Mouse (Mus musculus): Measurements from ENCODE around the gene Magi2.

Magi2 gene

DNA sequence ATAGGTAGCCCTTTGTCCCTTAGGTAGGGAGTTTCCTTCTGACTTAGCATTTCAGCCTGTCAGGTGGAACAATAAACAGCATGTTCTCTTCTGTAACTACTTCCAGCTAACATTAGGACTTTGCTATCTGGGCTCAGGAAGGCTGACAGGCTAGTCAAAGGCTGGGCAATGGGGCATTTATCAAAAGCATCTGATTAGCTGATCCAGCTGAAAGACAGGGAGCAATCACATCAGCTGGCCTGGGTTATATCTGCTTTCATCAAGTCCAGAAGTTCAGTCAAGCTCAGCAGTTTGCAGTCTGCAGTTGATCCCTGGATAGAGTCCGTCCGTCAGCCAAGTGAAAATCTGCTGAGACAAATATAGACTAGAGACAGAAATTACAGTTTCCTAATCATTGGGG lies 1094.1 kb downstream of the Magi2 start:
- in situ Hi-C loops (cut with MboI; ENCODE audit: unreplicated experiment in 2 of 2): no loop called here

- in situ Hi-C loops (cut with MboI; ENCODE audit: unreplicated experiment in 2 of 2): no loop called here
Measured at GRCm38 (mm10) chr5:20325290-20325689, 1098.5 kb downstream of the Magi2 start.

GRCm38 (mm10) chr5:20328901-20329300 lies 1102.1 kb downstream of the Magi2 start:
- in situ Hi-C loops (cut with MboI; ENCODE audit: unreplicated experiment in 2 of 2): no loop called here

- in situ Hi-C loops (cut with MboI; ENCODE audit: unreplicated experiment in 2 of 2): no loop called here
Measured at GRCm38 (mm10) chr5:20330025-20330424, 1103.2 kb downstream of the Magi2 start.

GRCm38 (mm10) chr5:20332574-20332973 lies 1105.7 kb downstream of the Magi2 start:
- in situ Hi-C loops (cut with MboI; ENCODE audit: unreplicated experiment in 2 of 2): no loop called here

DNA sequence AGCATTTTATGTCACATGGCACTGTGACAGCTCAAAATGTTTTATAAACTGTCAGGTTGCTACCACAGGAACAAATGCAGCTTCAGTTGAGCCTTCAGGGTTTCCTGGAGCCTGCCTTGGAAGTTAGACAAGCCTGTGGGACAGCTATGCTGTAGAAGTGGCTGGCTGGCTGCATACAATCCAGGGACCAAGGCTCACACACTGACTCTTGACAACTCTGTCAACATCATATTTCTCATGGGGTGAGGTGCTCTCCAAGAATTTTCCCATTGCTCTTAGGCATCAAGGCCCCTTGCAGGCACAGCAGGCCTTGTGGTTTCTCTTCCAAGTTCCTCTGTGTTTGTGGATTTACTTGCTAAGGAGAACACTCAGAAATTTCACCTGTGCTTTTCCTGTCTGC lies 1107.7 kb downstream of the Magi2 start:
- in situ Hi-C loops (cut with MboI; ENCODE audit: unreplicated experiment in 2 of 2): no loop called here

GRCm38 (mm10) chr5:20352941-20353340 lies 1126.1 kb downstream of the Magi2 start:
- in situ Hi-C loops (cut with MboI; ENCODE audit: unreplicated experiment in 2 of 2): no loop called here

- in situ Hi-C loops (cut with MboI; ENCODE audit: unreplicated experiment in 2 of 2): no loop called here
Measured at GRCm38 (mm10) chr5:20358437-20358836, 1131.6 kb downstream of the Magi2 start.

- in situ Hi-C loops (cut with MboI; ENCODE audit: unreplicated experiment in 2 of 2): no loop called here
Measured at GRCm38 (mm10) chr5:20359021-20359420, 1132.2 kb downstream of the Magi2 start.

- in situ Hi-C loops (cut with MboI; ENCODE audit: unreplicated experiment in 2 of 2): no loop called here
Measured at GRCm38 (mm10) chr5:20362154-20362553, 1135.3 kb downstream of the Magi2 start.

DNA sequence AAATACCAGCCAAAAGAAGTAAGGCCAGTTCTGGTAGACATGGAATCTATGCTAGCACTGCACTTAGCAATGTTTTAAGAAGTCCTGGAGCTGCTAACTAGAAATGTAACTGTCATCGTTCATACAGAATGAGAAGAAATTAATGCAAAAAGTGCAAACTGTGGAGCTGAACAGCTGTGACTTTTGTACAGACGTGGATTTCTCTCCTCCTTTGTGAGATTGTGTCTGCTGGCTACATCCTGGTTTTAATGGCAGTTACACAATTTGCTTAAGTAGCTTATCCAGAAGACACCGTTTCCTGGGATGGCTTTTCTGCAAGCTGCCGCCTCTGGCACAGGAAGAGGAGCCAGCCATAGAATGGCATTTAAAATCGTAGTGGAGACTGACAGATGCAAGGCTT lies 1136.4 kb downstream of the Magi2 start:
- in situ Hi-C loops (cut with MboI; ENCODE audit: unreplicated experiment in 2 of 2): no loop called here

DNA sequence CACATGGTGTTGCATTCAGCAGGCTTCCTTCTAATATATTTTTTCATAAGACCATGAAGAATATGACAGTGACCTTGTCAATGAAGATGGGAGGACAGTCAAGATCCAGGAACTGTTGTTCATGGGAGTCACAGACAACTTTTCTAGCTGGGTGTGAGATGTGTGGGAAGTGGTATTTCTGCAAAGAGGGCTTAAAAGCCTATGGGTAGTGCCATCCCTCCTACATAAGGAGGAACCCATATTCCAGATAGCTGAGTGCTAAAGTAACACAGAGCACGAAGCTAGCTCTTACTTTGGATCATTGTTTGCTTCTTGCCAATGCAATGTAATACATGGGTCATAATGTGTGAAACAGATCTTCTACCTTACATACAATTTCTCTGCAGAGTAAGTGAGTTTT lies 1146.8 kb downstream of the Magi2 start:
- in situ Hi-C loops (cut with MboI; ENCODE audit: unreplicated experiment in 2 of 2): no loop called here

DNA sequence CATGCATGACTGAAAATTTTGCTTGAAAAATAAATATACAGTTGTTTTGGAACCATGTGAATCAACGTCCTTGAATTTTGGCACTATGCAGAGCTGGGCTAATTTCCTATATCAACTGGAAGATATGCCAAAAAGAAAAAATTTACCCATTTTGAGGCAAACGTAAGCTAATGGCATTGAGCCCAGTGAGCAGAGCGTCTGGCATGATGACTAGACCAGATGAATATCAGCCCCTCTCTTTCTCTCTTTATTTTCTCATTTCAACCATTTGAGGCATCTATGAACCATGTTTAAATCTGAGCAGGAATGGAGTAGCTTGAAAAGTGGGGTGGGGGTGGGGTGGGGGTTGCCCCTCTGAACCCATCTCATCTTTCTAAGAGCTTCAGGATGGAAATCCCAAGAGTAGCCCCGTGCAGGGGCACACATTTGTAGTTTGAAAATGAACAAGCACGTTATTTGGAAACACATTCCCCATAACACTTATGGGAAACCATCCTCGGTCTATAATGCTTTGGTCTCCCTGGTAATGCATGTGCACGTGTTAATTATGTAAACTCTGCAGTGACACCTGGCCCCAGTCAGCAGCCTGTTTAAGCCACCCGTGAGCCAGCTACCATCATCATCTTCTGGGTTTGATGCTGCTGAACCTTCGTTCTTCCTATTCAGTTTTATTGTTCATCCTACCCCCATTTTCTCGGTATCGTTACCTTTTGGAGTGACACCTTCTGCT lies 1151.4 kb downstream of the Magi2 start:
- in situ Hi-C loops (cut with MboI; ENCODE audit: unreplicated experiment in 2 of 2): no loop called here

DNA sequence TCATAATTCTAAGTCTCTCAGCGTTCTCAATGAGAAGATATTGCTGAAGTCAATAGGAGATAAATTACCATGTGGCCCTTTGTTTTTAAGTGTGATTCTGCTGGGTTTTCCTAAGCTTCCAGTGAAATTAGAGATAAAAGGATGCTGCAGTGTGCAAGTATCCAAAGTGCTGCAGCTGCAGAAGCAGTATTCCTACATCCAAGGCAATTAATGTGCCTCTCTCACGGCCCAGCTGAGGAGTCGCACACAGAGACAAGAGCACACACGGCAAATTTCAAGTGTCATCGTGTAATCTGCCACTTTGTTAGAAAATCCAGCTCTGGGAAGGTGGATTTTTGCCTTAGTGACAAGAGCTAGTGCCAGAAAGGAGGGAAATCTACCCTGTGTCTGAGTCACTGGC lies 1177.7 kb downstream of the Magi2 start:
- in situ Hi-C loops (cut with MboI; ENCODE audit: unreplicated experiment in 2 of 2): no loop called here

DNA sequence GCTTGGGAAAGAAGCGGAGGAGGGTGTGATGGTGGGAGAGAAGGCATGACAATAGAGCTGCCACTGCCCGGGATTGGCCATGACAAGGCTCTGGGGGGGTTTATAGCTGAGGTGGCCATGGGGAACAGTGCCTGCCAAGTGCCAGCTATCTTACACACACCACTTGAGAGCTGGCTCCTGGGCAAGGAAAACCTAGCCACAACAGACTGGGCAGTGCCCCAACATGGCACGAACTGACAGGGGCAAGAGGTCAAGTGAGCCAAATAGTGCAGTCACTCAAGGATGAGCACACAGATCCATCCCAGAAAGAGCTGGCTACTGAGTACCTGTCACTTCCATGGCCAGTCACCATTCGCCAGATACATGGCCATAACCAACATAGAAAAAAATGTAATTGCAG lies 1179.8 kb downstream of the Magi2 start:
- in situ Hi-C loops (cut with MboI; ENCODE audit: unreplicated experiment in 2 of 2): no loop called here

DNA sequence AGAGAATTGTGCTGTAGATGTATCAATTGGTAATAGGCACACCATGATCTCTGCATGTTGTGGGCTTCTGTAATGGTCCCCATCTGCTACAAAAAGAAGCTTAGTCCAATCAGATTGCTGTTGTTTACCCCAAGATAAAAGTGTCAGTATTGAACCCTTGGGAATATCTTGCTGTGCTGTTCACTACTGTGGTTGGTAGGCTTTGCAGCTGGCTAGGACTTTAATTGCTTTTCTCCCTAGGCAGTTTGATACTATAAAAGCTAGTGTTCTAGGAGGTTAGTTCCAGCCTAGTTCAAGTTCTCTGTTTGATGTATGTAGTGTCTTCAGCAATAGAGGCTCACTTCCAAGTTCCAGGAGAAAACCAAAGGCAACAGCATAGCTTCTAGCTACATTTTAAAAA lies 1188.5 kb downstream of the Magi2 start:
- in situ Hi-C loops (cut with MboI; ENCODE audit: unreplicated experiment in 2 of 2): no loop called here

DNA sequence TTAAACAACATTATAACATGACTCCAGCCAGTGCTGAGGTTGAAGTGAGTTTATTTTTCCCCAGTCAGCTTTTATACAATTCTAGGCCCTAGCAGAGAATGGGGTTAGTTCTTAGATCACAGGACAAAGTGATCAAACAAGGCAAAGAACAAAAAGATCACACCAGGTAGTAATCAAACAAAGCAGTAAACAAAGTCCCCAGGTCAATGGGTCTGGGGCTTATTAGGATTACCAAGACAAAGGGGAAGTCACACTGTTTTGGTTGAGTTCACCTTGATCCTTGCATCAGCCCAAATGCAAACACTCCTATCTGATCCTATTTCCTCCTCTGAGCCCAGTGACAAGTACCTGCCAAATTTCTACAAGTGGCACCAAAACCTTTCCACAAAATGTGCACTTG lies 1190.5 kb downstream of the Magi2 start:
- in situ Hi-C loops (cut with MboI; ENCODE audit: unreplicated experiment in 2 of 2): no loop called here

- in situ Hi-C loops (cut with MboI; ENCODE audit: unreplicated experiment in 2 of 2): no loop called here
Measured at GRCm38 (mm10) chr5:20432148-20432813, 1205.4 kb downstream of the Magi2 start.

GRCm38 (mm10) chr5:20446471-20447174 lies 1219.8 kb downstream of the Magi2 start:
- in situ Hi-C loops (cut with MboI; ENCODE audit: unreplicated experiment in 2 of 2): no loop called here

DNA sequence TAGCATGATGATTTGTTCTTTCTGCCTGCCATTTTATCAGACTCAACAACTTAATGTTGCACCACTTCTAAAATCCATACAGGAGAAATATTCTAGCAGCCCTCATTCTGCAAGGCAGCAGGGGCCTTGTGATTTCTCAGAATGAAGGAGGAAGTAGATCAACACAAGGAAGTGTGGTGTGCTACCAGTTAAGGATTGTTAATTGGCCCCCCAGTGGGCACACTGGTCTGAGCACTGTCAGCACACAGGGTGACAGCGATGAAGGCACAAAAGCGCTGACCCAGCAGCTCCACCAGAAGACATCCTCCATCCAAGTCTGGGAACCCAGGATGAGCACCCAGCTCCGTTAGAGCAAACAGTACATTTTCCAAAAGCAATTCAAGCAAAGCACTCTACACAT lies 1229.3 kb downstream of the Magi2 start:
- in situ Hi-C loops (cut with MboI; ENCODE audit: unreplicated experiment in 2 of 2): no loop called here

DNA sequence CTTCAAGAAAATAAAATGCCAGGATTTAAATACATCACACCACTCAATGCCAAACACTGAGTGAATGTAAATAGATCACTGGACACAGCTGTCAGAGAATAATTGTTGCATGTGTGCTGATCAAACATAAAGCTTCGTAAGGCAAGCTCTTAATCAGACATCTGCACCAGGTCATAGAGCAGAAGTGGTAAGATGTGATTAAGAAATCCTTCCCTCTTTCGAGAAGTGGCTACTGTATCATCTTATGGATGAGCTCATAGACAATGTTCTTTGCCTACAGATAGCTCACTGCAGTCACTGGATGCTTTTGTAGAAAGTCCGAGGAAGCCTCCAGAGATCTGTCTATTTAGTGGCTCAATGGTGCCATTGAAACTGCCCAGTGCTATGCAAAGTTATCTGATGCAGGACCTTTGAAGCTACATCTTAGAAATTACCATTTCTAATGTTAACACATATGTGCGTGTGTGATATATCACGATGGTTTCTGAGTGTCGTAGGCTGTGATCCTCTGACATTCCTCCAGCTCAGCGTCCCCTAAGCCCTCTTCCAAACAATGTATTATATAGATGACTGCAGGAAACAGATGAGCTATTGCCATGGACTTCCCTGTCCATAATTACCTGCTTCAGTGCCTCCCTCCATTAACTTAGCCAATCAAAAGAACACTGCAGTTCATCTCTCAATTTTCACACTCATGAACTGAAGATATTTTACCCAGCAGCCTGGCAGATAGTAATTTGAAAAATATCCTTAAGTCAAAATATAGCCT lies 1231.1 kb downstream of the Magi2 start:
- in situ Hi-C loops (cut with MboI; ENCODE audit: unreplicated experiment in 2 of 2): no loop called here

Data from v-Abl transformed pro-B cells (cell line).